Mouse (Mus musculus): ENCODE results near the gene Cadps2.

Cadps2 gene

GRCm38 (mm10) chr6:23251431-23251830, 587.8 kb downstream of the Cadps2 start:
- no peak for DNase-seq (ENCODE audit: low spot score)

GRCm38 (mm10) chr6:23250288-23250955, 588.8 kb downstream of the Cadps2 start:
- no peak for DNase-seq (ENCODE audit: low spot score)

- DNase-seq (ENCODE audit: low spot score), result no peak
Measured at GRCm38 (mm10) chr6:23249616-23250287, 589.5 kb downstream of the Cadps2 start.

GRCm38 (mm10) chr6:23249053-23249401, 590.2 kb downstream of the Cadps2 start:
- no peak for DNase-seq (ENCODE audit: low spot score)

- DNase-seq (ENCODE audit: low spot score), result no peak
Measured at GRCm38 (mm10) chr6:23248313-23249052, 590.7 kb downstream of the Cadps2 start, which contains the start of gene Fezf1. TSS of gene Fezf1 (minus strand) at chr6:23248362.

GRCm38 (mm10) chr6:23247512-23248312, 591.5 kb downstream of the Cadps2 start:
- DNase-seq (ENCODE audit: low spot score), result no peak

- DNase-seq (ENCODE audit: low spot score), result no peak
Measured at GRCm38 (mm10) chr6:23246790-23247511, 592.3 kb downstream of the Cadps2 start.

- no peak for DNase-seq (ENCODE audit: low spot score)
Measured at GRCm38 (mm10) chr6:23246061-23246789, 593.0 kb downstream of the Cadps2 start.

- DNase-seq (ENCODE audit: low spot score), result no peak
Measured at GRCm38 (mm10) chr6:23245545-23246011, 593.6 kb downstream of the Cadps2 start.

GRCm38 (mm10) chr6:23245121-23245520, 594.1 kb downstream of the Cadps2 start:
- no peak for DNase-seq (ENCODE audit: low spot score)

- DNase-seq (ENCODE audit: low spot score), result no peak
Measured at GRCm38 (mm10) chr6:23243821-23244760, 595.1 kb downstream of the Cadps2 start.

Measured in urinary bladder, postnatal 10 days (tissue).